Mouse (Mus musculus) hindbrain, embryonic 12.5 days (tissue): ENCODE results near the gene Hsdl1. TPM values are rescaled to one million over a fixed set of nuclear protein-coding genes. Genes with fewer than 3 reads are reported as not detected.
A peak's percentile ranks its signal among the peaks of the same experiment; 100 is the strongest.

ENCODE experiments used
- ATAC-seq: fragments of 200-750 bp; cut with Nextera tagmentation; 2 replicates; pipeline ENCODE4 v1.8.0; 2017; ENCODE audit warnings: moderate TSS enrichment; ENCODE audit not compliant: low FRiP score
- H3K27ac ChIP-seq: fragments of 300-500 bp; sonication (generic); 2 replicates; pipeline ENCODE4 v1.5.1; 2016; ENCODE audit warnings: mild to moderate bottlenecking
- H3K27me3 ChIP-seq: fragments of 300-500 bp; sonication (generic); 2 replicates; pipeline ENCODE4 v1.6.1; 2016; ENCODE audit warnings: mild to moderate bottlenecking
- H3K36me3 ChIP-seq: fragments of 300-500 bp; sonication (generic); 2 replicates; pipeline ENCODE4 v1.6.1; 2016; ENCODE audit warnings: mild to moderate bottlenecking
- H3K4me1 ChIP-seq: fragments of 300-500 bp; sonication (generic); 2 replicates; pipeline ENCODE4 v1.6.1; 2016
- H3K4me2 ChIP-seq: fragments of 300-500 bp; sonication (generic); replicated peaks from 2 replicates; pipeline ENCODE4 v1.6.1; 2016; ENCODE audit warnings: mild to moderate bottlenecking
- H3K4me3 ChIP-seq: fragments of 300-500 bp; sonication (generic); 2 replicates; pipeline ENCODE4 v1.5.1; 2016; ENCODE audit warnings: mild to moderate bottlenecking
- H3K9ac ChIP-seq: fragments of 300-500 bp; sonication (generic); 2 replicates; pipeline ENCODE4 v1.6.1; 2016; ENCODE audit warnings: mild to moderate bottlenecking, moderate library complexity
- H3K9me3 ChIP-seq: fragments of 300-500 bp; sonication (generic); replicated peaks from 2 replicates; pipeline ENCODE4 v1.6.1; 2016; ENCODE audit warnings: mild to moderate bottlenecking
- WGBS: fragments of 180-500 bp; shearing (Covaris S2); methylation state at CpG from one replicate; pipeline ENCODE4 v1.1.7; 2016; 5-methylcytosine and 5-hydroxymethylcytosine counted together
- polyA plus RNA-seq: library from polyadenylated mRNA; unstranded; fragments of >200 nt; fragmentation: Nextera tagmentation; extraction: Ambion mirVana; gene quantifications from 2 replicates; pipeline ENCODE4 v1.2.1, GENCODE M21; 2016

Gene Hsdl1
- 85.3 and 91.1 TPM in 2 replicates for polyA plus RNA-seq

DNA sequence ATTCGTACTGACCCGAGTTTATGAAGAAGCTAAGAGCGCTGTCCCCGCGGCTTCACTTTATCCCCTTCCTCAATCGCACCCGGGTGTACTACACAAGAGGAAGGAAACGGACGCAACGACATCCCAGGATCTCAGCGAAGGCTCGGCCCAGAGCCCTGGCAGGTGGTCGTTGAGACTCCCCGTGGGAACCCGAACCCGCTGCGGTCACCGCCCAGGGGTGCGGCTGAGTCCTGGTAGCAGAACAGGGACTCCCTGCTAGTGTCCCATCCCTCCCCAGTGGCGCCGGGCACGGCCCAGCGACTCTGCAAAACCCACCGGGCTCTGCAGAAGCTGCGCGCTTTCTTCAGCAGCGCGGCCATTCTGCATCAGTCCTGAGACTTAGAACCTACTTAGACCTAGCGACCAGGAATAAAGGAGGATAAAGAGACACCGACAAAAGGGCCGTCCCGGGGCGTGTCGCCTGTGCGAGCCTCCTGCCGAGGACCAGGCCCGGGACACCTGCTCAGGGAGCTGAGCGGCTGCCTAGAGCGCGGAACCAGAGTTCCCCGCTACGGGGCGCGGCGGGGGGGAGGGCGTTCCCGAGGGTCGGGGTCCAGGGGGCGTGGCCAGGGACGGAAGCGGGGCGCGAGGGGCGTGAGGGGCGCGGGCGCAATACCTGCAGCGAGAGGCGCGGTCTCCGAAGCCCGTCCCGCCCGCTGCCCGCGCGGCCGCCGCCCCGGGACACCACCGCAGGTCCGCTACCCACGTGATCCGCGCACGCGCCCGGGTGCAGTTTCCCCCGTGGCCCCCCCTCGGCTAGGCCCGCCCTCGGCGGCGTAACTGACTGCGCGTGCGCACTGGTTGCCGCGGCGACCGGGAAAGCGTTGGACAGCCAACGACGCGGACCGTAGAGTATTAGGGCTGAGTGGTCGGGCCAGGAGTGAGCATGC lies at the start of gene Hsdl1, which contains the start of gene Dnaaf1:
Gene Hsdl1, minus strand, starts transcription at position 747 of the 929 bp plus-strand sequence.
Gene Dnaaf1, plus strand, starts transcription at position 799 of the 929 bp plus-strand sequence.
- under 1% methylated on average over 85 of the region's 97 CpGs for WGBS

DNA sequence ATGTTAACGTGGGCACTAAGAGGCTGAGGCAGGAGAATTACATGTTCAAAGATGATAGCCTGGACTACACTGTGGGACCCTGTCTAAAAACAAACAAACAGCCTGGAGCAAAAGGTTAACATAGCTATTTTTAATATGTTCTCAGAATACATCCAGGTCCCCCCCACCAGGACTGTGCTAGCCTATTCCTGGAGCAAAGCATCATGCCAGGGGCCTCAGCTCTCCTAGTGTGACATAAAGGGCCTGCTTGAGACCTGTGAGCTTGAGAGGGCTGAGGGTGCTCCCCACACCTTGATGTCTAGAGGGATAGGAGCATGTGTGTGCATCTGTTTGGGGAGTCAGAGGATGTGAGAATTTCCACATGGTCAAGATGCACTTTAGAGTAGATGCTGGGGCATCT lies 48.8 kb upstream of the Hsdl1 start:
- 79% methylated on average over 1 of the region's 1 CpGs for WGBS
- H3K27ac ChIP-seq, result no peak overlapping the region

More for the DNA sequence above, at the start of gene Hsdl1, which contains the start of gene Dnaaf1:
- Histone ChIP-seq H3K9ac (peak within 1 kb of the TSS; percentile 90), H3K27me3 (peaks cover 32% of the 10 kb centered on the region), H3K36me3 (no peaks in the 10 kb centered on the region), H3K9me3 (no peaks in the 10 kb centered on the region), H3K4me1 (peaks cover 14% of the 10 kb centered on the region), H3K27ac (peak within 1 kb of the TSS; percentile 81), H3K4me3 (peak within 1 kb of the TSS; percentile 86), H3K4me2 (peak within 1 kb of the TSS; percentile 94)
- peak; percentile 91 for ATAC-seq

DNA sequence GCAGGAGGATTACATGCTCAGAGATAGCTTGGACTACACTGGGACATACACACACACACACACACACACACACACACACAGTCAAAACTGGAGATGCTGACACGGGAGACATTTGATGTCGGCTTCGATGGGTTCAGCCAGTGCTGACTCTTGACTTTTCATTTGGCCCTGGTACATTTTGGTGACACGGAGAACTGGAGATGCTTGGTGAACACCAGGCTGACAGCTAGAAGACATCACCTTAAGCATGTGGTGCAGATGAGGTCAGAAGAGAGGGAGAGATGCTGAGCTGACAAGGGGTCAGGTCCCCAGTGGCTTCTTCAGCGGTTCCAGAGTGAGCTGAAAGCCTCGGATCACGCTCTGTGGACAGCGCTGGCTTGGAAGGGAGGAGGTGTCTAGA lies 48.1 kb upstream of the Hsdl1 start:
- Histone ChIP-seq H3K36me3 (no peaks in the 10 kb centered on the region), H3K4me3 (no peak overlapping the region)
- 77% methylated on average over 8 of the region's 8 CpGs for WGBS

More for the DNA sequence above, 48.8 kb upstream of the Hsdl1 start:
- no peak overlapping the region for H3K9ac ChIP-seq
- H3K9me3 ChIP-seq, result no peaks in the 10 kb centered on the region
- H3K27me3 ChIP-seq, result no peaks in the 10 kb centered on the region
- H3K36me3 ChIP-seq, result no peaks in the 10 kb centered on the region
- H3K4me3 ChIP-seq, result no peak overlapping the region
- no peak for ATAC-seq
- H3K4me1 ChIP-seq, result peaks cover 13% of the 10 kb centered on the region
- H3K4me2 ChIP-seq, result no peak overlapping the region

DNA sequence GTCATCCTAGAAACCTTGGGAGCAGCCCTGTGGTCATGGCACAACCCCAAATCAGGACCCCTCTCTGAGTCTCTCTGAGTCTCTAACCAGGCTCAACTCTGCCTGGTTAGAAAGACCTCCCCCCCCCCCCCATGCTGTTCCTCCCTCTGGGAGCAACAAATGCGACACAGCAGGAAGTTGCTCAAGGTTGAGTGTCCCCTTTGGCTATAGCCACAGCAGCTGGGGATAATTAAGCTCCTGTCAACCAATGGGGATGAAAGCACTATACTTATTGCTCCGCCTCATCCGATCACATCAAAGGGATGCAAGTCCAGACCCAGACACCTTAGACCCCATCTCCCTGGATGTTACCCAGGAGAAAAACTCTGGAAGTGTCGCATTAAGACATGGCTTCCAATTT lies 47.6 kb upstream of the Hsdl1 start:
- Histone ChIP-seq H3K36me3 (no peaks in the 10 kb centered on the region), H3K4me3 (no peak overlapping the region), H3K27ac (no peak overlapping the region), H3K9ac (no peak overlapping the region), H3K9me3 (no peaks in the 10 kb centered on the region), H3K27me3 (no peaks in the 10 kb centered on the region), H3K4me1 (peaks cover 8% of the 10 kb centered on the region), H3K4me2 (no peak overlapping the region)
- no peak for ATAC-seq
- 59% methylated on average over 4 of the region's 4 CpGs for WGBS

More for the DNA sequence above, 48.1 kb upstream of the Hsdl1 start:
- Histone ChIP-seq H3K27me3 (no peaks in the 10 kb centered on the region), H3K4me2 (no peak overlapping the region), H3K9me3 (no peaks in the 10 kb centered on the region), H3K27ac (no peak overlapping the region), H3K4me1 (peaks cover 13% of the 10 kb centered on the region), H3K9ac (no peak overlapping the region)
- ATAC-seq, result no peak

DNA sequence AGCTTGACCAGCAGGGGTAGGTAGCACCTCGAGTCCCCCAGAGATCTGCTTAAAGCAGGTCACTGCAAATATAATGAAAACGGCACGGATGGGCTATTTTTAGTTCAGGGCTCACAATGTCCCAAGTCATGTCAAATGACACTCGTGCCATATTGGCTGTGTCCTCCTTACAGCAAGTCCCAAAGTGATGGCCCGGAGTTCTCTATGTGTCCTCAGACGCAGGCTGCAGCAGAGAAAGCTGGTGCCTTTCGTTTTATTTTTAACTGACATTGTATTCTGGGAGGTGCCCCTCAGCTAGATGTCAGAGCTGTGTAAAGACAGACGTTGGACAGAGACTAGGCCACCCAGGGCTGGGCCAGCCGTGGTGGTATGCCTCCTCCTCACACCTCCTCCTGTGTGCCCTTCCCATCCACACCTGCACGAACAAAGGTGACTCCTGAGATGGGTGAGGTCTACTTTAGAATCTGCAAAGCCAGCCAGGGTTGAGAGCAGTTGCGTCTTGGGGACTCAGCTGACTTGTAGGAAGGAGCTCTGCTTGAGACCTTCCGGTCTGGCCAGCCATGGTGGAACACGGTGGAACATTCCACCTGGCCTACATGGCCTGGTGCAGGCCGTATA lies 46.0 kb upstream of the Hsdl1 start:
- ATAC-seq, result no peak
- 91% methylated on average over 14 of the region's 14 CpGs for WGBS
- Histone ChIP-seq H3K9ac (no peak overlapping the region), H3K4me1 (peaks cover 5% of the 10 kb centered on the region; the same call in 1 of the 2 replicates), H3K27ac (no peak overlapping the region), H3K36me3 (no peaks in the 10 kb centered on the region), H3K27me3 (peaks cover 5% of the 10 kb centered on the region), H3K4me2 (no peak overlapping the region), H3K4me3 (no peak overlapping the region), H3K9me3 (no peaks in the 10 kb centered on the region)

DNA sequence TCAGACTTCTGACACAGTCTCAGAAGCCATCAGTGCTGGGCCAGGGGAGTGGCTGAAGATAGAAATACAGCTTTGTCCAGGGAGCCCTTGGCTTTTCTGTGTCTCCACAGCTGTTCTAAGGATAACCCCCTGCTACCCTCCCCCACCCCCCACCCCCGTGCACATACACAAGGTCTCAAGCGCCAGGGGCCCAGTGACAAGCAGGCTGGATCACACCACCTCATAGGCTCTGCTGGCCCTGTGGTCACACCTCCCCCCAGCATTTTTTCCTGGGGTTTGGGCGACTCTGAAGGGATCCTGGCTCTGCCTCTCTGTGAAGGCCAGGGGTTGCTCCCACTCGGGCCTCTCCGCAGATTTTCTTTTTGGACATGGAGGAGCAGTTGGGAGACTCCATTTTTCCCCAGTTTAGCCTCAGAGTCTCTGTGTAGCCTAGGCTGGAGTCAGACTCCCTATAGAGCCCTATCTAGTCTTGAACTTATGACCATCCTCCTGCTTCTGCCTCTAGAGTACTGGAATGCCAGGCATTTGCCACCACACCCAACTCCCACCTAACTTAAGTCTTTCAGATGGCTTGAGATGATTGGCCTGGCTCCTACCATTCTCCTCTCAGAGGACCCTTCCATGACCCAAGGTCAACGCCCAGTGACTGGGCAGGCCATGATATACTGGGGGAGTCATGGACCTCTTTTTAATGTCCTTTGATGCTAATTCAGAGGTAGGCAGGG lies 45.3 kb upstream of the Hsdl1 start:
- peaks cover 5% of the 10 kb centered on the region for H3K27me3 ChIP-seq
- H3K36me3 ChIP-seq, result no peaks in the 10 kb centered on the region
- H3K9me3 ChIP-seq, result no peaks in the 10 kb centered on the region
- ATAC-seq, result no peak
- no peak overlapping the region for H3K4me2 ChIP-seq
- H3K27ac ChIP-seq, result no peak overlapping the region
- 78% methylated on average over 6 of the region's 6 CpGs for WGBS
- peaks cover 5% of the 10 kb centered on the region; the same call in 1 of the 2 replicates for H3K4me1 ChIP-seq
- H3K9ac ChIP-seq, result no peak overlapping the region
- H3K4me3 ChIP-seq, result no peak overlapping the region

DNA sequence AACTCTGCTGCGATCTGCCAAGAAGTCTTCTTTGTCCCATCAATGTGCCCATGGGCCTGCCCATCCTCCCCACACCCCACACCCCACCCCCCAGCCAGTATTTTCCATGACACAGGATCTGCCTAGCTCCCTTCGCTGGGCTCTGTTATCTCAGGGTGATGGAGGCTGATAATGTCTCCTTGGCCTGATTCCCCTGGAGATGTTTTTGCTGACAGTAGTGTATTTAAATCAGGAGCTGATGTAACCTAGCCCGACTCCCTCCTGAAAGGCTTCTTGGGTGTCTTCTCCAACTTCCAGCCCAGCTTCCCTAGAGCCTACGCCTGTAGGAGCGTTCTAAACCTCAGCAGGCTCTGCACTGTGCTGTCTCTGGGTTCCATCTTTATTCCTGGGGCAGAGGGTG lies 43.9 kb upstream of the Hsdl1 start:
- Histone ChIP-seq H3K4me1 (peaks cover 5% of the 10 kb centered on the region; the same call in 1 of the 2 replicates), H3K27me3 (peaks cover 9% of the 10 kb centered on the region), H3K4me2 (no peak overlapping the region), H3K27ac (no peak overlapping the region), H3K4me3 (no peak overlapping the region), H3K9ac (no peak overlapping the region), H3K36me3 (no peaks in the 10 kb centered on the region), H3K9me3 (no peaks in the 10 kb centered on the region)
- no peak for ATAC-seq
- 69% methylated on average over 5 of the region's 5 CpGs for WGBS

DNA sequence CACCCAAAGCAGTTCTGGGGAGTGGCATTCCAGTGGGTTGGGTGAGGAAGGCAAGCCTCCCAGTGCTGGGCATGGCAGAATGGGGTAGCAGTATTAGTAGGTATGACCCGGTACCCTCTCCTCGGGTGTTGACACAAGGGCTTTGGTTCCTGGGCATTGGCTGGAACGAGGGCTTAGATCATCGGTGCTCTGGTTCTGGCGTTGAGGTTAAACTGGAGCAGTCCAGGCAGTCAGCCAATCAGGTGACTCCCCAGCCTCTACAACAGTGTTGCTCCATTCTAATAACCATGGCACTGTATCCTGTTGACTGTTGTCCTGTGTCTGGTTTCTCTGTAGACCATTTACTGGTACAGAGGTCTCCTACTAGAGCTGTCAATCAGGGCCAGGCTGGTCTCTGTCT lies 42.6 kb upstream of the Hsdl1 start:
- Histone ChIP-seq H3K9me3 (no peaks in the 10 kb centered on the region), H3K4me3 (no peak overlapping the region), H3K4me2 (no peak overlapping the region), H3K9ac (no peak overlapping the region), H3K27me3 (peaks cover 9% of the 10 kb centered on the region), H3K4me1 (0 out of 2 replicates have a peak, but pooled peaks cover 5% of the 10 kb centered on the region), H3K36me3 (no peaks in the 10 kb centered on the region), H3K27ac (no peak overlapping the region)
- 89% methylated on average over 5 of the region's 5 CpGs for WGBS
- no peak for ATAC-seq

DNA sequence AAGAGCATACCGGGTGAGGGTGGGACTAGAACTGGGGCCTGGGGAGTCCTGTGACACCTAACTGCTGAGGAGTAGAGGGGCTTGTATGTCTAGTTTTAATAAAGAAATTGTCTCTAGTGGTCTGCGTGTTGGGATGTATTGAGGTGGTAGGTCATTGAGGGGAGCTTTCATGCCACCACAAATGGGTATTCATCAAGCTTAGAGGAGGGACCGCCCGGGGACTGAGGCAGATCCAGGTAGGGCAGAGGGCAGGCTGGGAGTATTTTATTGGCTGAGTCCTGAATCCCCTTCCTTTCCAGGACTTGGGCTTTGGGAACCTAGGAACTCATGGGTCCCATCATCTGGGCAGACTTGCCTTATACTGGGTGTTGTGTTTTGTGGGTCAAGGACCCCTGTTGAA lies 41.8 kb upstream of the Hsdl1 start:
- no peak overlapping the region for H3K27ac ChIP-seq
- no peak overlapping the region for H3K9ac ChIP-seq
- H3K4me2 ChIP-seq, result no peak overlapping the region
- 0 out of 2 replicates have a peak, but pooled peaks cover 5% of the 10 kb centered on the region for H3K4me1 ChIP-seq
- H3K9me3 ChIP-seq, result no peaks in the 10 kb centered on the region
- H3K36me3 ChIP-seq, result no peaks in the 10 kb centered on the region
- no peak for ATAC-seq
- no peak overlapping the region for H3K4me3 ChIP-seq
- H3K27me3 ChIP-seq, result peaks cover 9% of the 10 kb centered on the region
- 89% methylated on average over 4 of the region's 4 CpGs for WGBS

DNA sequence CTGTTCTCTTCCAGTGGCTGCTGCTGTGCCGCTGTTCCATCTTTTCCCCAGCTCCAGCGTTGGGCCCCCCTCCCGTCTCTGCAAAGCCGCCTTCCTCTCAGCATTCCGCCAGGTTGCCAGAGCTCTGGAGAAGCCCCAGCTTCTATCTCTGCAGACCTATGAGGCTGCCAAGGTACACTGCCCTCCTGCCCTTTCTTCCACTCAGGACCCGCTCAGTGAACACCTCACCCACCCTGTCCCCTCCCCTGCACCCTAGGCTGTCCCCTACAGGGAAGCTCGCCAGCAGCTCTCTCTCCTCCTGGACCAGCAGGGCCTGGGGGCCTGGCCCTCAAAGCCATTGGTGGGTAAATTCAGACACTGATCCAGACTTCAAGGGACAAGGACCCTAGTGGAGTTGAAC lies 41.4 kb upstream of the Hsdl1 start:
- Histone ChIP-seq H3K27me3 (peaks cover 9% of the 10 kb centered on the region), H3K4me1 (0 out of 2 replicates have a peak, but pooled peaks cover 5% of the 10 kb centered on the region), H3K4me2 (no peak overlapping the region), H3K4me3 (no peak overlapping the region), H3K9ac (no peak overlapping the region), H3K27ac (no peak overlapping the region), H3K9me3 (no peaks in the 10 kb centered on the region), H3K36me3 (no peaks in the 10 kb centered on the region)
- no peak for ATAC-seq
- 76% methylated on average over 7 of the region's 7 CpGs for WGBS

DNA sequence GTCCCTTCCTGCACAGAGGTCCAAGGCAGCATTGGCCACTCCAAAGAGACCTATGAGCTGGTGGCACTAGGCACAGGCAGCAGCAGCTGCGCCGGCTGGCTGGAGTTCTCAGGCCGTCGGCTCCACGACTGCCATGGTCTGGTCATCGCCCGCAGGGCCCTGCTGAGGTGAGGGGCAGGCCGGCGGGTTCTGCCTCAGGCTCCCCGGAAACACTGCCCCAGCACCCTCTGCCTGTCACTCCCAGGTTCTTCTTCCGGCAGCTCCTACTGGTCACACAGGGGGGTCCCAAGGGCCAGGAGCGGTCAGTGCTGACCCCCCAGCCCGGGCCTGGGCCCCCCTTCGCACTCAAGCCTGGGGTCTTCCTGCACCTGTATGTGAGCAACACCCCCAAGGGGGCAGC lies 40.1 kb upstream of the Hsdl1 start:
- Histone ChIP-seq H3K9me3 (no peaks in the 10 kb centered on the region), H3K4me1 (0 out of 2 replicates have a peak, but pooled peaks cover 8% of the 10 kb centered on the region), H3K4me3 (no peak overlapping the region), H3K36me3 (no peaks in the 10 kb centered on the region), H3K9ac (no peak overlapping the region), H3K27me3 (peaks cover 9% of the 10 kb centered on the region), H3K4me2 (no peak overlapping the region), H3K27ac (no peak overlapping the region)
- 77% methylated on average over 14 of the region's 14 CpGs for WGBS
- ATAC-seq, result 0 out of 2 replicates have a peak, but pooled peaks have one; percentile 16

DNA sequence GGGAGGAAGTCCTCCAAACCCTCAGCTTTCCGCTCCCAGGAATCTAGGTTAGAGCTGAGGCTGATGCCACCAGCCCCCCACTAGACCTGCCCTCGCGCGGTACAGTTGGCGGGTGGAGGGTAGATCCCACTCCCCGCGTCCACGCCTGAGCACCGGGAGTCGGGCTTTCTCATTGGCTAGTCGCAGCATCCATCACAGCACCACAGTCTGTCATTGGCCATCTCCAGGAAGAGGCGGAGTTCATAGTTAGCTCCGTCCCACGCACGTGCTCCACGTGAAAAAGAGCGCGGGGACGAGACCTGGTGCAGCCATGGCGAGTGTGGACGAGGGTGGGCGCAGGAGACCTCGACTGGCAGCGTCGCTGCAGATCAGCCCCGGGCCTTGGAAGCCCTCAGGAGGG lies 37.5 kb upstream of the Hsdl1 start, which contains the start of gene Adad2:
Gene Adad2, plus strand, starts transcription at position 277 of the 400 bp plus-strand sequence.
- H3K9me3 ChIP-seq, result no peaks in the 10 kb centered on the region
- peaks cover 9% of the 10 kb centered on the region for H3K27me3 ChIP-seq
- H3K4me3 ChIP-seq, result no peak within 1 kb of the TSS
- 0 out of 2 replicates have a peak, but pooled peaks cover 3% of the 10 kb centered on the region for H3K4me1 ChIP-seq
- H3K36me3 ChIP-seq, result no peaks in the 10 kb centered on the region
- 85% methylated on average over 26 of the region's 26 CpGs for WGBS
- no peak for ATAC-seq
- no peak within 1 kb of the TSS for H3K9ac ChIP-seq
- no peak within 1 kb of the TSS for H3K27ac ChIP-seq
- H3K4me2 ChIP-seq, result no peak within 1 kb of the TSS
